Mouse (Mus musculus) embryonic facial prominence, embryonic 10.5 days (tissue): ENCODE measurements around the gene Slfn5. TPM values are rescaled to one million over a fixed set of nuclear protein-coding genes. Genes with fewer than 3 reads are reported as not detected.
"Not testable (repeated sequence)": the region's sequence is repeated elsewhere in the genome, so short reads cannot be mapped to it uniquely, and the experiment has no call there.

ENCODE experiments used
- DNase-seq: peaks from one replicate; pipeline ENCODE4 v3.0.0-alpha.2; 2017; ENCODE audit warnings: low spot score
- H3K27ac ChIP-seq: fragments of 300-500 bp; sonication (generic); replicated peaks from 2 replicates; pipeline ENCODE4 v1.5.1; 2016; ENCODE audit warnings: mild to moderate bottlenecking
- H3K27me3 ChIP-seq: fragments of 300-500 bp; sonication (generic); replicated peaks from 2 replicates; pipeline ENCODE4 v1.6.1; 2016; ENCODE audit warnings: low read depth, mild to moderate bottlenecking; ENCODE audit not compliant: poor library complexity, severe bottlenecking
- H3K36me3 ChIP-seq: fragments of 300-500 bp; sonication (generic); replicated peaks from 2 replicates; pipeline ENCODE4 v1.6.1; 2016; ENCODE audit warnings: mild to moderate bottlenecking, moderate library complexity
- H3K4me1 ChIP-seq: fragments of 300-500 bp; sonication (generic); 2 replicates; pipeline ENCODE4 v1.6.1; 2016
- H3K4me3 ChIP-seq: fragments of 300-500 bp; sonication (generic); 2 replicates; pipeline ENCODE4 v1.5.1; 2016; ENCODE audit warnings: mild to moderate bottlenecking, moderate library complexity
- H3K9me3 ChIP-seq: fragments of 300-500 bp; sonication (generic); 2 replicates; pipeline ENCODE4 v1.6.1; 2016; ENCODE audit warnings: mild to moderate bottlenecking
- WGBS: fragments of 180-500 bp; shearing (Covaris S2); methylation state at CpG from one replicate; pipeline ENCODE4 v1.1.7; 2016; 5-methylcytosine and 5-hydroxymethylcytosine counted together
- polyA plus RNA-seq: library from polyadenylated mRNA; unstranded; fragments of >200 nt; fragmentation: Nextera tagmentation; extraction: Ambion mirVana; gene quantifications from 2 replicates; pipeline ENCODE4 v1.2.1, GENCODE M21; 2016

Slfn5 gene
- polyA plus RNA-seq, 1 experiment from 2014 or later = 0.26 TPM

DNA sequence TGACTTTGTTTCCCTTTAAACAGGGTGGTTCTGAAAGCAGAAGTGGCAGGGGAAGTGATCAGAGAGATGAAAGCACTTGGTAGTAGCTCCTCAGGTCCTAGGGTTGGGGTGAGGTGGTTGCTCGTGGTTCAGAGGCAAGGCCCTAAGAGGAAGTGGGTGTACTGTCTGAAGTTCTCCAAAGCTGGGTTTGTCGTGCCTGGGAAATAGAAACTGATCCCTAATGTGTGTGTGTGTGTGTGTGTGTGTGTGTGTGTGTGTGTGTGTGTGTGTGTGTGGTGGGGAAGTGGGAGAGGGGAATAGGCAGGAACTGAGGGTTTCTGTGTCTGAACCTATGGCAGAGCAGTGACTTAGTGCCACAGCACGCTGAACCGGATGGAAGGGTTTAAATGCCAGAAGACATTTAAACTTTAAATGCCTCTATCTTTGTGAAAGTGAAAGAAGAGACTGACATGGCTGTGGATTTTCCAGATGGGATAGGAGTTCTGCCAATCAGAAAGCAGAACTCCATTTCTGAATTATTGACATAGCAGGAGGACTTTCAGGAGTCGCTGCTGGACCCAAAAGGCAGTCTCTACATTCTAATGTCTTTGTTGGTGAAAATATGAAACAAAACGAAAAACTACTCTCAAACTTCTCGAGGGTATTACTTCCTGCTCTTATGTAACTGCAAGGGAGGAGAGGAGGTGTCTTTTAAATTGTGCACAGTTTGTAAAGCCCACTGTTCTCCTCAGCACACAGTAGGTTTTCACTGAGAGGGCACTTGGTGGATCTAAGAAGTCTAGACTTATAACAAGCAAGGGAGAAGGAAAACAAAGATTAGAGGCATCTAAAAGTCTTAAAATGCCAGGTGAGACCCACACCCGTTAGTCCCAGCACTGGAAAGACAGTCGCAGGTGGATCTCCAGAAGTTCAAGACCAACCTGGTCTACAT is 1.7 kb downstream of the Slfn5 start:
- Histone ChIP-seq H3K27ac (no peak overlapping the region), H3K36me3 (no peaks in the 10 kb centered on the region), H3K4me1 (peaks cover 15% of the 10 kb centered on the region), H3K4me3 (no peak overlapping the region), H3K27me3 (peaks cover 68% of the 10 kb centered on the region), H3K9me3 (no peaks in the 10 kb centered on the region)
- DNase-seq = no peak
- 68% methylated on average over 9 of the region's 9 CpGs for WGBS

DNA sequence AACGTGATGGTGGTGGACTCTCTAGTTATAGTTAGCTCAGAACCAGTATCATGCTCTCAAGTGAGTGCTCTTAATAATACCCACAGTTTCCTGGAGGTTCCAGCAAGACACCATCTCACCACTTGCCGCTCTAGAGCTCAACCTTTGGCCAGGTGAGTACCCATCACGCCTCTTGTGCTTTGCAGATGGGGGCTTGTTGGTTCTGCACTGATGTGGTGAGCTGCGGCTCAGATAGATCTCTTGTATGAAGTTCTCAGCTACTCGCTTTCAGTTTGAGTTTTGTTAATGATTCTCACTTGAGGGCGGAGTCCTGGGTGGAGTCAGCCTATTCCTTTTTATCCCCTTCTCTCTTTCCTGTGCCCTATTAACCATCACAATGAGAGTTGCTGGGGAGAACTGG is 3.5 kb downstream of the Slfn5 start:
- Histone ChIP-seq H3K27me3 (peaks cover 53% of the 10 kb centered on the region), H3K9me3 (no peaks in the 10 kb centered on the region), H3K27ac (no peak overlapping the region), H3K4me3 (no peak overlapping the region), H3K36me3 (no peaks in the 10 kb centered on the region), H3K4me1 (peaks cover 15% of the 10 kb centered on the region)
- WGBS = 80% methylated on average over 6 of the region's 6 CpGs
- DNase-seq = no peak

DNA sequence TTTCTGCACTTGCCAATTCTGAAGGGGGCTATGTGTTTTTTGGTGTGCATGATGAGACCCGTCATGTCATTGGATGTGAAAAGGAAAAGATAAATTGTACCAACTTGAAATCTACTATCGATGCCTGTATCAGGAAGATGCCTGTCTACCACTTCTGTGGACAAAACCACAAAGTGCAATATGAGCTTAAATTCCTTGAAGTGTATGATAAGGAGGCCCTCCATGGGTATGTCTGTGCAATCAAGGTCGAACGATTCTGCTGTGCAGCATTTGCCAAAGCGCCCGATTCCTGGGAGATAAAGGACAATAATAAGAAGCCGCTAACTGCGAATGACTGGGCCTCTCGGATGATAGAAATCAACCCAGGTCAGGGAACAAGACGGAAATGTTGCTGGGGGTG is 5.8 kb downstream of the Slfn5 start:
- Histone ChIP-seq H3K27me3 (peaks cover 30% of the 10 kb centered on the region), H3K4me1 (peaks cover 5% of the 10 kb centered on the region), H3K27ac (no peak overlapping the region), H3K4me3 (no peak overlapping the region), H3K9me3 (no peaks in the 10 kb centered on the region), H3K36me3 (no peaks in the 10 kb centered on the region)
- no peak for DNase-seq
- WGBS = 85% methylated on average over 10 of the region's 10 CpGs

DNA sequence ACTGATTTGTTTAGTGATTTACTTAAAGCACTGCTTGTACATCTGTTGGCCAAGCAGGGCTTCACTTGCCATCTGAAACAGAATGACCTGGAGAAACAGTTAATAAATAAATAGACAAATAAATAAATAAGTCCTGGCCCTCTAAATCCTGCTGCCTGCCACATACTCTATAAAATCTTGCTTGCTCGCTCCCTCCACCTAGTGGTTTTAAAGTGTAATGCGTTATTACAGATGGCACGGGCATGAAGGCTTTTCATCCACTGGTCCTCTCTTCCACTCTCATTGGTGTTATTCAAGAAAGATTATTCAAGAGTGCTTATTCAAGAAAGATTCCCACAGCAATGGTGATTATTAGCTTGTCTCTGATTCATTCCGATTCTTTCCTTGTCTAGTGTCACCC is 8.5 kb downstream of the Slfn5 start:
- peaks cover 3% of the 10 kb centered on the region; the same call in 1 of the 2 replicates for H3K27me3 ChIP-seq
- no peaks in the 10 kb centered on the region for H3K4me1 ChIP-seq
- H3K36me3 ChIP-seq = no peaks in the 10 kb centered on the region
- H3K27ac ChIP-seq = no peak overlapping the region
- WGBS = 15% methylated on average over 4 of the region's 4 CpGs
- H3K9me3 ChIP-seq = no peaks in the 10 kb centered on the region
- H3K4me3 ChIP-seq = no peak overlapping the region
- no peak for DNase-seq

DNA sequence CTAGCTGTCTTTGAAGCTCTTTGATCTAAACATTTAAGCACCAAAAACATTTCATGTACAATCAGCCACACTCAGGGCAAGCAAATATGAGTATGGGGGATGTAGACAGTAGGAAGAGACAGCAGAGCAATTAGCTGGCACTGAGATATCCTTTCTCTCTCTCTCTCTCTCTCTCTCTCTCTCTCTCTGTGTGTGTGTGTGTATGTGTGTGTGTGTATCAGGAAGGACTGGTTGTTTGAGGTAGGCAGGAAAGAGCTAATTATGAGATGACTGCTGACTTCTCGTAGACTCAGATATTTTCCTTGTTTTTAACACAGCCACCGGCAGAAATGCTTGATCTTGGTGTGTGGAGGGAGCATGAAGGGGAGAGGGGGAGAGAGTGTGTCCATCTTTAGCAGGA is 10.6 kb downstream of the Slfn5 start:
- Histone ChIP-seq H3K27me3 (no peaks in the 10 kb centered on the region), H3K9me3 (no peaks in the 10 kb centered on the region), H3K4me1 (no peaks in the 10 kb centered on the region), H3K4me3 (no peak overlapping the region), H3K27ac (no peak overlapping the region), H3K36me3 (no peaks in the 10 kb centered on the region)
- 60% methylated on average over 2 of the region's 2 CpGs for WGBS
- no peak for DNase-seq

DNA sequence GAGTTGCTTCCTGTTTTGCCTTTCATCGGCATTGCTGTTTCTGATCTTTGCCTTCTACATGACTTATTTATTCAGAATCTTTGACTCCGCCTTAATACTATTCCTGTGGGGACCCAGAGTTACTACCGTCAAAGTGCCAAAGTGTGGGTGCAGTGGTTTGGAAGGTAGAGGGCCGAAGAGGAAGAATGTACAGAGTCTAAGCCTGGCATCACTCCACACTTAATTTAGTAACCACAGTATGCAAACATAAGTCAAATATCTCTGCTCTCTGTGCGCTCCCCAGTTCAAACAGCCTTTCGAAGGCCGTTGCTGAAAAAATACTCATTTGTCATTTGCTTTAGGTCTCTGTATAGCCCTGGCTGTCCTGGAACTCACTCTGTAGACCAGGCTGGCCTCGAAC is 11.1 kb downstream of the Slfn5 start:
- WGBS = 86% methylated on average over 8 of the region's 8 CpGs
- no peaks in the 10 kb centered on the region for H3K27me3 ChIP-seq
- no peak for DNase-seq

DNA sequence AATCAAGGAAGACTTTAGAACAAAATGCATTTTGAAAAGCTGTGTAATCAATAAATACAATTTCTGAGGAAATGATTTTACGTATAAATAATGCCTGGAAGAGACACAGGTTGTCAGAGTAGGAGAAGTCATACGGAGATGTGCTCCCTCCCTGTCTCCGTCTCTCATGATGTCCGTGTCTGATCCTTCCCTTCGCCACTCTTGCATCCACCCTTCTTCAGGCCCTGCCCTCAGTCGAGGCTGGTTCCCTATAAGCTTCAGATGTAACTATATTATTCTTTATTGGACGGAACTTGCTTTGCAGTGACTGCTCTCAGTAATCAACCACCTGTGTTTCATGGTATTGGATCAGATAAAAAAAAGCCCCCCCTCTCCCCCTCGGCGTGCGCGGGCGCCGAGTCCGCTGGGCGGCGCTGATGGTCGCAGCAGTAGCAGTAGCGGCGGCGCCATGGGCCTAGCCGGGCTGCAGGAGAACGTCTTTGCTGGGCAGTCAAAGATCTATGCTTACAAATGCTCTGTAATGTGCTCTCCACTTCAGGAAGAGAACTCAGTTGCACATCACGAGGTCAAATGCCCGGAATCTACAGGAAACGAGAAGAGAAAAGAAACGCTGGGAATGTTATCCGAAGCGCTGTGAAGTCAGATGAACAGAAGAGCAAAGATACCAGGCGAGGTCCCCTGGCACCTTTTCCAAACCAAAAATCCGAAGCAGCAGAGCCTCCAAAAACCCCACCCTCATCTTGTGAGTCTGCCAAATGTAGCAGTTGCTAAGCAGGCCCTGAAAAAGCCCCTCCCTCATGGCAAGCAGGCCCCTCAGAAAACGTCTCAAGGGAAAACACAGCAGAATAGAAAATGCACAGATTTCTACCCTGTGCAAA is 19.8 kb downstream of the Slfn5 start:
- WGBS = 7% methylated on average over 31 of the region's 31 CpGs
- H3K4me3 ChIP-seq = peak overlapping the region; percentile 46
- H3K36me3 ChIP-seq = no peaks in the 10 kb centered on the region
- peaks cover 20% of the 10 kb centered on the region for H3K27me3 ChIP-seq
- no peaks in the 10 kb centered on the region for H3K9me3 ChIP-seq
- peak; percentile 77 for DNase-seq
- peaks cover 18% of the 10 kb centered on the region for H3K4me1 ChIP-seq
- peak overlapping the region; percentile 2; the same call in 1 of the 2 replicates for H3K27ac ChIP-seq

More for the DNA sequence above, 11.1 kb downstream of the Slfn5 start:
- H3K4me3 ChIP-seq = no peak overlapping the region
- no peak overlapping the region for H3K27ac ChIP-seq
- H3K9me3 ChIP-seq = no peaks in the 10 kb centered on the region
- no peaks in the 10 kb centered on the region for H3K4me1 ChIP-seq
- no peaks in the 10 kb centered on the region for H3K36me3 ChIP-seq

DNA sequence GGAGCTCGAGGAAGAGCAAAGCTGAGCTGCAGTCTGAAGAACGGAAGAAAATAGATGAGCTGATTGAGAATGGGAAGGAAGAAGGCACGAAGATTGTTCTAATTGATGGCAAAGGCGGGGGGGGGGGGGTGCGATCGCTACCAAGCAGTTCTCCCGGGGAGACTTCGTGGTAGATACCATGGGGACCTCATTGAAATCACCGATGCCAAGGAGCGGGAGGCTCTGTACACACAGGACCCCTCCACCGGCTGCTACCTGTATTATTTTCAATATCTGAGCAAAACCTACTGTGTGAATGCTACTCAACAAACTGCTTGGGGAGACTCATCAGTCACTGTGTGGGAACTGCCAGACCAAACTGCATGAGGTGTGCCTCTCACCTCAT is 20.4 kb downstream of the Slfn5 start:
- Histone ChIP-seq H3K9me3 (no peaks in the 10 kb centered on the region), H3K4me1 (peaks cover 18% of the 10 kb centered on the region), H3K27ac (no peak overlapping the region; the same call in 1 of the 2 replicates), H3K4me3 (no peak overlapping the region), H3K27me3 (peaks cover 20% of the 10 kb centered on the region), H3K36me3 (no peaks in the 10 kb centered on the region)
- no peak for DNase-seq
- 76% methylated on average over 11 of the region's 11 CpGs for WGBS

DNA sequence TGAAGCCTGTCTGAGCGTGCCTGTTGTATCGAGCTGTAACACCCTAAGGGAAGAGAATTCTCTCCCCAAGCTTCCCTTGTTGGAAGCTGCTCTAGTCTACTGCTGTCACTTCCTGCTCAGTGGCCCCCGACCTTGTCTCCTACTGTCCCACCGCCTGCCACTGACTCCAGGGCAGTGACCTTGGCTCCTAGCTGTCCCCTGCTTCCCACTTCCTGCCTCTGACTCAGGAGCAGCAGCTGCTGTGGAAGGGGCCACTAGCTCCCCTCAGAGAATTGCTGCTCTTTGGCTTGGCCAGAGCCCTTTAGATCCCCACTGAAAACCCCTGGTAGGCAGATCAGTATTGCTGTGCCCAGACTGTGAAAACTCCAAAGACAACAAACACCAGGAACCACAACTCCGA is 22.8 kb downstream of the Slfn5 start:
- H3K27ac ChIP-seq = no peak overlapping the region
- no peak overlapping the region for H3K4me3 ChIP-seq
- peaks cover 4% of the 10 kb centered on the region; the same call in 1 of the 2 replicates for H3K36me3 ChIP-seq
- H3K4me1 ChIP-seq = peaks cover 18% of the 10 kb centered on the region
- no peaks in the 10 kb centered on the region for H3K9me3 ChIP-seq
- 28% methylated on average over 5 of the region's 5 CpGs for WGBS
- no peak for DNase-seq
- H3K27me3 ChIP-seq = peaks cover 20% of the 10 kb centered on the region

DNA sequence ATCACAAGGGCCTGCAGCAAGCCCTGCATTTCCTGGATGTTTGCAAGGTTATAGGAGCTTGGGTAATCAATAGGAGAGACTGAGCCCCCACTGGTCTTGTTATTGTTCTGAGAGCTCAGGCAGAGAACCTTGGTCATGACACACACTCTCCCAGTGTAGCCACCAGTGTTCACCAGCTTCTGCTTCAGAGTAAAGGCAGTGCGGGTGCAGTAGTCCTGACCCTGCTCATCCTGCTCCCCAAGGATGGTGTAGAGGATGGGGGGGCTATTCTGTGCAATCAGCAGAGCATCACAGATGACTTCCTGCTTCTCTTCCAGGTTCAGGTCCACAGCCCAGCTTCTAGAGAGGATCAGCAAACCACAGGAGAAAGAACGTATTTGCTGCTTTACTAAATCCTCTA is 31.3 kb downstream of the Slfn5 start:
- not testable (repeated sequence) for H3K9me3 ChIP-seq, H3K4me1 ChIP-seq, DNase-seq, H3K4me3 ChIP-seq, H3K27me3 ChIP-seq, H3K27ac ChIP-seq
- 90% methylated on average over 2 of the region's 2 CpGs for WGBS
- peaks cover 78% of the 10 kb centered on the region for H3K36me3 ChIP-seq

DNA sequence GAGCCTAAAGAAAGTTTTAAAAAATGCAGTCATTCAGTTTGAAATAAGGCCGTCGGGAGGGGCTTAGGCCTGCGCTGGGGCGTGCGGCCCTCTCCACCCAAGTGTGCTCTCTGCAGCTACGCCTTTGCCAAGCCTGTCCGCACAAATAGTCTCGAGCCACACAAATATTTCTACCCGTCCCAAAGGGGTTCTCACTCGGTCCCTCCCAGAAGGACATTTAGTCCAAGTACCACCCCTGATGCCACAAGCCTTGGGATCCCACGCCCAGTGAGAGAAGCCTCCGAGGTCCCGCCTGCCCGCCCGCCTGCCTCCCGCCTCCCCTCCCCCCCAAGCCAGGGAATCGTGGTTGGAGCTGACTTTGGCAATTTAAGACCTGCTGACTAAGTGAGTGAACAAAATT is 32.0 kb downstream of the Slfn5 start:
- H3K9me3 ChIP-seq = peaks cover 4% of the 10 kb centered on the region; the same call in 1 of the 2 replicates
- no peak for DNase-seq
- no peak overlapping the region for H3K4me3 ChIP-seq

DNA sequence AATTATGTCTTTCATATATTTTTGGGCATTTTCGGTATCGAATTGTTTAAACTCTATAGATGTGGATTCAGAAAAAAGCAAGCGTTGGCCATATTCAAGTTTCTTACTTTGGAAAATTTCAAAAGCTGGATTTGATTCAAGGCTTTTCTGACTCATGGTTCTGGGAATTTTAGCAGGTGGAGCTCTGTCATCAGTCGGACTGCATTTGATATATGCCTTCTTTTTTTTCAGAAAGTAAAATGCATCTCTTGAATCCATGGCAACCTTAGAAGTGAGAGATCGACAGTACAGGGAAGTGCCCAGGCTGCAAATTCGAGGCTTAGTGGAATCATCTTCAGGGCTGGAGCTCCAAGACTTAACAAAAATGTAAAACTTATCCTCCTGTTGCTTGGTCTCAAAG is 36.5 kb downstream of the Slfn5 start:
- DNase-seq = no peak
- H3K4me1 ChIP-seq = peaks cover 25% of the 10 kb centered on the region
- no peak overlapping the region for H3K4me3 ChIP-seq
- peaks cover 4% of the 10 kb centered on the region; the same call in 1 of the 2 replicates for H3K9me3 ChIP-seq
- 87% methylated on average over 6 of the region's 6 CpGs for WGBS
- H3K36me3 ChIP-seq = peaks cover 41% of the 10 kb centered on the region
- H3K27me3 ChIP-seq = peaks cover 32% of the 10 kb centered on the region
- H3K27ac ChIP-seq = no peak overlapping the region

More for the DNA sequence above, 32.0 kb downstream of the Slfn5 start:
- Histone ChIP-seq H3K36me3 (peaks cover 78% of the 10 kb centered on the region), H3K27ac (no peak overlapping the region), H3K27me3 (no peaks in the 10 kb centered on the region), H3K4me1 (no peaks in the 10 kb centered on the region)
- 80% methylated on average over 17 of the region's 17 CpGs for WGBS
